Mouse (Mus musculus) ovary, postnatal 10 days (tissue): ENCODE data around the gene Ugt2a1.
"Not testable (repeated sequence)": the region's sequence is repeated elsewhere in the genome, so short reads cannot be mapped to it uniquely, and the experiment has no call there.

Experiments used
- DNase-seq: peaks from one replicate; pipeline ENCODE4 v3.0.0; 2022; ENCODE audit warnings: low spot score

Ugt2a1 gene

DNA sequence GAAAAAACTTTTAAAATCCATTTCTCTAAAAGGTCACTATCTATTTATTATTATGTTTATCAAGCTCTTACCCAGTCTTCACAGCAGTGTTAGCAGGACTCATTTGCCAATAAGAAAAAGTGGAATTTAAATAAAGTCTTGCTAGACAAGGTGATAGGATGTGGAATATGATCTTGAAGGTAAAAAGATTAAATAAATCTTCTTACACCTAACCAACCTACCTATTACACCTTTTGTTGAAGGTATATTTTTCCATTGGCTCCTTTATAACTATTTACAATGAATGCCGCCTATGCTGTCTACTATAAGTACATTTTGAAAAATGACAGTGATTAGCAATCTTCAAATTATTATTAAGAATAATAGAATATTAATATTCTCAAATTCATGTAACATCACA is at the start of gene Ugt2a1:
Gene Ugt2a1, minus strand, starts transcription at position 101 of the 400 bp plus-strand sequence.
- DNase-seq, result no peak

GRCm38 (mm10) chr5:87538111-87538510 is 47.4 kb upstream of the Ugt2a1 start, which contains the start of gene Sult1b1:
TSS of gene Sult1b1 (minus strand) at chr5:87538195.
- no peak for DNase-seq

DNA sequence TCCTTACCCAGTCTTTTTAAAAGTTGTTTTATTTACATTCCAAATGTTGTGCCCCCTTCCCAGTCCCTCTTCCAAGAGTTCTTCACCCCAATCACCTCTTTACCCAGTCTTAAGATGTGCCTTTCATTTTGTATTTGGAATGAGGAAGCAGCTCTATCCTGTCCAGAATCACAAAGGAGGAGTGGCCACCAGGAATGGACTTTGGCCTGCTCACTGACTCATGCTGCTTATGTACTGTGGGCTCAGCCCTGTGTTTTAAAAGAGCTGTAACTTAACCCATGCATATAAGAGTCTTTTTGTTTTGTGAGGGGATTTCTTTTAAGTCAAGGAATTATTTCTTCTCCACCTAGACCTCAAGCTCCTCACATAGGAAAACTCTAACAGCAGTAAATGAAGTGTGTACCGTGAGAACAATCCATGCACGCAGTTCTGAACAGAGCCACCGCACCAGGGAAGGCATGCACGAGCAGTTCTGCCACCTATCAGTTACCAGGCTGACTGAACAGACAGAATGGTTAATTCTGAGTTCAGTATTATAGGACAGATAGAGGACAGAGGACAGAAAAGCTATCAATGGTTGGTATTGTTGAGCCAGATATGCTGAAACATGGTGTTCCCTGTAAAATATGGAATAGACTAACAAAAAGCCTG is 45.4 kb upstream of the Ugt2a1 start:
- DNase-seq, result no peak

GRCm38 (mm10) chr5:87532288-87532687 is 41.6 kb upstream of the Ugt2a1 start:
- DNase-seq, result no peak

GRCm38 (mm10) chr5:87523561-87523960 is 32.9 kb upstream of the Ugt2a1 start:
- not testable (repeated sequence) for DNase-seq

GRCm38 (mm10) chr5:87505776-87506458 is 15.2 kb upstream of the Ugt2a1 start:
- no peak for DNase-seq

- DNase-seq, result no peak
Measured at GRCm38 (mm10) chr5:87502687-87503086, 12.0 kb upstream of the Ugt2a1 start.

- no peak for DNase-seq
Measured at GRCm38 (mm10) chr5:87499341-87499740, 8.7 kb upstream of the Ugt2a1 start.

- DNase-seq, result no peak
Measured at GRCm38 (mm10) chr5:87498936-87499335, 8.3 kb upstream of the Ugt2a1 start.

DNA sequence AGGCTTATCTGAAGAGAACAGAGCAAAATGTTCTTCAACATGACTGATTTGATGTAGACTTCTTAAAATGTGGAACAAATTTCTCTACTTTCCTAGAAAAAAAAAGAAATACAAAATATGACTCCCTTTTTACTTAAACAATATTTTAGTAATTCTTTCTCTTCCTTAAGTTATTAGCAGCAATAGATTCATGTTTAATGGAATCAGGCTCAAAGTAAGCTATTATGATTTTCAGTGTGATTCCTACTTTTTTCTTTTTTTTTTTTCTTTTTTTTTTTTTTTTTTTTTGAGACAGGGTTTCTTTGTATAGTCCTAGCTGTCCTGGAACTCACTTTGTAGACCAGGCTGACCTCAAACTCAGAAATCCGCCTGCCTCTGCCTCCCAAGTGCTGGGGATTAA is 4.0 kb downstream of the Ugt2a1 start, which contains the start of gene Gm43638:
Gene Gm43638, minus strand, starts transcription at position 101 of the 400 bp plus-strand sequence.
- not testable (repeated sequence) for DNase-seq

- DNase-seq, result no peak
Measured at GRCm38 (mm10) chr5:87482160-87482559, 8.5 kb downstream of the Ugt2a1 start, which contains the start of gene Ugt2a2. TSS of gene Ugt2a2 (minus strand) at chr5:87482260.

DNA sequence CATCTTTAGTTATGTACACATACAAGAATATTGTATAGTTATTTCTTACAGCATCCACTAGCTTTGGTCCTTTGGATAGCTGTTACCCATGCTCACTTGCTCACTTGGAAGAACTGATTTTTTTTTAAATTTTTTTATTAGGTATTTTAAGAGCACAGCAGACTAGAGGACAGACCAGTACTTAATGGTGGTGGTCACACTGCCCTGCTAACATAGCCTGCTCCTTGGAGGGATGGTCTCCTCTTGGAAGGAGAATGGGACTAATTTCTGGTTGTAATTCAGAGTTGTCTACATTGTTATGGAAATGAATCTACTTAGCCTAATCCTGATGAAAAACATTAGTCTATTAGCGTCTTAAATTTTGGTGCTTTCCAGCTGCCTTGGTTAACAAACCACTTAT is 31.9 kb downstream of the Ugt2a1 start:
- DNase-seq, result no peak

GRCm38 (mm10) chr5:87457701-87458100 is 33.0 kb downstream of the Ugt2a1 start:
- DNase-seq, result no peak

- DNase-seq, result no peak
Measured at GRCm38 (mm10) chr5:87456216-87456850, 34.3 kb downstream of the Ugt2a1 start.

- DNase-seq, result no peak
Measured at GRCm38 (mm10) chr5:87455519-87455918, 35.2 kb downstream of the Ugt2a1 start.

DNA sequence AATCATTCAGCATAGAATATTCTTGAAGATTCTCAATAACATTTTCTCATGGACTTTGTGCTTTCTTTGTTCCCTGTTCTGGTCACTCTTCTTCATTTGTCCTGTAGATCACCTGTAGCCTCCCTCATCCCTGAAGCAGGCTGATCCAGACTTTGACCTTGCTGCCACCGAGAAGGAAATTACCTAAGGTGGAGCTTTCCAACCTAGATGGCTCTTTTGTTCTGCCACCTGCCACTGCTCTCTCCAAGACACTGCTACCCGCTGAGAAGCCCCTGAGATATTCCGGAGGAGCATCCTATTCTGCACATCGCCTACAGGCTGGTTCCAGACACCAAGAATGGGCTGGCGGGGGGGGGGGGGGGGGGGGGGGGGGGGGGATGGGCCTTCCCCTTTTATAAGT is 38.2 kb downstream of the Ugt2a1 start:
- DNase-seq, result not testable (repeated sequence)

DNA sequence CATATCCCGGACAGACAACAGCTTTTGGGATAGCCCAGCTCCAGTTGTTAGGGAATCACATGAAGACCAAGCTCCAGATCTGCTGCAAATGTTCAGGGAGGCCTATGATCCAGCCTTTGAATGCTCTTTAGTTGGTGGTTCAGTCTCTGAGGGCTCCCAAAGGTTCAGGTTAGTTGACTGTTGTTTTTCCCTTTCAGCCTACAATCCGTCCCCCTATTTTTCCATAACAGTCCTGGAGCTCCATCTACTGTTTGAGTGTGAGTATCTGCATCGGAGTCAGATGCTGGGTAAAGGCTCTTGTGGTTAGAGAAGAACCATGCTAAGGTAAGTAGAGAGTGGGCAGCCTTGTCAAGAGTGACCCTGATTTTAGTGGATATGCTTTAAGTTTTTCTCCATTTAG is 54.4 kb downstream of the Ugt2a1 start:
- no peak for DNase-seq

DNA sequence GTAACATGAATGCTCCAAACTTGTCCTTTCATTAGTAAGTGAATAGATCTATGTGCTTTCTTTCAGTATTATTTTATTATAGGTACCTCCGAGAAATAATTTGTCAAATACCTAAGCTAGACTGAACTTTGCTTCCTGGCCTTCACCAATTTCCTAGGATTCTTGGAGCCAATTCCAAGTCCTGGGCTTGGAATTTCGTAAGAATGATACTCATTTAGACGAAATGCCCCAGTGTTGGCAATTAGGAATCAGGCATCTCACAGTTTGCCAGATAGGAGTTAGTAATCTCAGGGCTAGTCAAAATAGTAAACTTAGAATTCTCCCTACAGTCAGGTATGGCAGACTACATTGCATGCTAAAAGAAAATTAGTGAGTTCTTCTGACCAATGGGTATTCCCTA is 65.0 kb downstream of the Ugt2a1 start:
- DNase-seq, result no peak

- not testable (repeated sequence) for DNase-seq
Measured at GRCm38 (mm10) chr5:87424041-87424440, 66.6 kb downstream of the Ugt2a1 start, which contains the start of gene Ugt2b38. TSS of gene Ugt2b38 (minus strand) at chr5:87424203.
